Mouse (Mus musculus) midbrain, embryonic 16.5 days (tissue): ENCODE data around the gene Camk2b. TPM values are rescaled to one million over a fixed set of nuclear protein-coding genes. Genes with fewer than 3 reads are reported as not detected.

Source experiments
- ATAC-seq: fragments of 200-750 bp; cut with Nextera tagmentation; 2 replicates; pipeline ENCODE4 v1.8.0; 2017; ENCODE audit warnings: moderate TSS enrichment
- H3K27ac ChIP-seq: fragments of 300-500 bp; sonication (generic); 2 replicates; pipeline ENCODE4 v1.5.1; 2014; ENCODE audit warnings: mild to moderate bottlenecking, low read length, mixed read lengths
- H3K27me3 ChIP-seq: fragments of 300-500 bp; sonication (generic); 2 replicates; pipeline ENCODE4 v1.6.1; 2014; ENCODE audit warnings: low read depth, low read length, mixed read lengths; ENCODE audit not compliant: control insufficient read depth, insufficient read depth
- H3K36me3 ChIP-seq: fragments of 300-500 bp; sonication (generic); 2 replicates; pipeline ENCODE4 v1.6.1; 2014; ENCODE audit warnings: mild to moderate bottlenecking, low read length, moderate library complexity, mixed read lengths; ENCODE audit not compliant: control insufficient read depth, insufficient read depth
- H3K4me1 ChIP-seq: fragments of 300-500 bp; sonication (generic); 2 replicates; pipeline ENCODE4 v1.6.1; 2014; ENCODE audit warnings: mild to moderate bottlenecking, low read length, mixed read lengths; ENCODE audit not compliant: control insufficient read depth, insufficient read depth
- H3K4me2 ChIP-seq: fragments of 300-500 bp; sonication (generic); 2 replicates; pipeline ENCODE4 v1.6.1; 2014; ENCODE audit warnings: mild to moderate bottlenecking, low read length, mixed read lengths
- H3K4me3 ChIP-seq: fragments of 300-500 bp; sonication (generic); 2 replicates; pipeline ENCODE4 v1.5.1; 2014; ENCODE audit warnings: low read depth, mild to moderate bottlenecking, low read length, moderate library complexity, mixed read lengths
- H3K9ac ChIP-seq: fragments of 300-500 bp; sonication (generic); 2 replicates; pipeline ENCODE4 v1.6.1; 2014; ENCODE audit warnings: low read depth, low read length, mixed read lengths
- H3K9me3 ChIP-seq: fragments of 300-500 bp; sonication (generic); replicated peaks from 2 replicates; pipeline ENCODE4 v1.6.1; 2014; ENCODE audit warnings: mild to moderate bottlenecking, low read length, mixed read lengths; ENCODE audit not compliant: control insufficient read depth, poor library complexity, severe bottlenecking
- WGBS: fragments of 180-500 bp; shearing (Covaris S2); extraction: QIAGEN DNeasy Blood & Tissue Kit; methylation state at CpG from one replicate; pipeline ENCODE4 v1.1.7; 2014; 5-methylcytosine and 5-hydroxymethylcytosine counted together
- polyA plus RNA-seq: library from polyadenylated mRNA; unstranded; fragments of >200 nt; fragmentation: Nextera tagmentation; extraction: Ambion mirVana; gene quantifications from 2 replicates; pipeline ENCODE4 v1.2.1, GENCODE M21; 2015

The Camk2b gene
- polyA plus RNA-seq, 1 experiment from 2014 or later, result 163 TPM

DNA sequence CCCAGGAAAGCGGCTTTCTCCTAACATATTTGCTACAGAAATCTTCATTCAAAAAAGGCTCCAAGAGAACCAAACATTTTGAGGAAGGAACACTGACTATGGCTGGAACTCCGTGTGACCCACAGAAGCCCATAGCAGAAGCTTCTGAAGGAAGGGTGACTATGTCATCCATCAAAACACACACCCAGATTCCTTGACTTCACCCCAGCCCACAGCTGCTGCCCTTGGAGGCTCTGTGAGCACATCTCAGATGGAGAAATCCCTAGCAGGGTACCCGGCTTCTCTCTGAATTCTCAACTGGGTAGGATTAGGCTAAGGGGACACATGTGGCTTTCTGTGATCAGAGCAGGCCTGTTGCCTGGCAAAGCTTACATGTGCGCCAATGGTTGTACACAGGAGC is 29.7 kb downstream of the Camk2b start:
- H3K9me3 ChIP-seq, result no peaks in the 10 kb centered on the region; the same call in 1 of the 2 replicates
- no peak overlapping the region for H3K27ac ChIP-seq
- no peak overlapping the region for H3K9ac ChIP-seq
- no peaks in the 10 kb centered on the region for H3K36me3 ChIP-seq
- WGBS, result 90% methylated on average over 4 of the region's 4 CpGs
- ATAC-seq, result no peak
- H3K4me1 ChIP-seq, result no peaks in the 10 kb centered on the region; the same call in 1 of the 2 replicates
- no peak overlapping the region for H3K4me3 ChIP-seq
- H3K27me3 ChIP-seq, result no peaks in the 10 kb centered on the region
- H3K4me2 ChIP-seq, result no peak overlapping the region

DNA sequence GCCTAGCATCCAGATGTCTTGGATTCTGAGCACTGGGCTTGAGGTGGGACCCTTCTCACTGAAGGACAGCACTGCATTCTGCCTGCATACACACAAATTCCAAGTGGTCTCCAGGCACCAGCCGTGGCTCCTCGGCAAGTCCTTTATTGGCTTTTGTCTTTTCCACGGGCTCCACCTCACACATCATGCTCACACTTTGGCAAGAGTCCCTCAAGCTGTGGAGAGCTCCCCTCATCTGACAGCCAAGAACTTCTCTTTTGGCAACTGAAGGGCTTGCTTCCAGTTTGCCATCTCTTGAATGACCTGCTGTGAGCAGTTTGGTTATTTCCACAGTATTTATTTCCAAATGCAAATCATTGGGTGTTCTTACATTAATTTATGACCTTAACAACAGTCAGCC is 30.6 kb downstream of the Camk2b start:
- Histone ChIP-seq H3K4me1 (no peaks in the 10 kb centered on the region; the same call in 1 of the 2 replicates), H3K4me3 (no peak overlapping the region), H3K27ac (no peak overlapping the region), H3K9ac (no peak overlapping the region), H3K36me3 (no peaks in the 10 kb centered on the region), H3K9me3 (no peaks in the 10 kb centered on the region), H3K27me3 (no peaks in the 10 kb centered on the region), H3K4me2 (no peak overlapping the region)
- ATAC-seq, result no peak
- 80% methylated on average over 3 of the region's 3 CpGs for WGBS

DNA sequence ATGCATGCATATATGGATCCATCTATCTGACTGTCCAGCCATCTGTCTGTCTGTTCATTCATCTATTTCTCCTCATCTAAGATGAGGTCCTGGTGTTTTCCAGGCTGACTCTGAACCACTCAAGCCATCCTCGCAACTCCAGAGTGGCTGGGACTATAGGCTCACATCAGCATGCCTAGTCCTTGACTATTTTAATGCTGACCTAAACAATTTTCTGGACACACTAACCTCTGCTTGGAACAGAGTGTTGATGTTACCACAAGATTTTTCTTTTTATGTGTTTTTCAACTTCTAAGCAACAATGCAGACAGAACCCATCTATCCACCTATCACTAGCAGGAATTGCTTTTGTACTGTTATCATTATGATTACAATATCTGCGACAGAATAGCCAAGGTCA is 31.4 kb downstream of the Camk2b start:
- Histone ChIP-seq H3K9ac (no peak overlapping the region), H3K36me3 (no peaks in the 10 kb centered on the region), H3K4me1 (no peaks in the 10 kb centered on the region; the same call in 1 of the 2 replicates), H3K27me3 (no peaks in the 10 kb centered on the region), H3K27ac (no peak overlapping the region), H3K9me3 (no peaks in the 10 kb centered on the region), H3K4me2 (no peak overlapping the region), H3K4me3 (no peak overlapping the region)
- 89% methylated on average over 2 of the region's 2 CpGs for WGBS
- no peak for ATAC-seq

DNA sequence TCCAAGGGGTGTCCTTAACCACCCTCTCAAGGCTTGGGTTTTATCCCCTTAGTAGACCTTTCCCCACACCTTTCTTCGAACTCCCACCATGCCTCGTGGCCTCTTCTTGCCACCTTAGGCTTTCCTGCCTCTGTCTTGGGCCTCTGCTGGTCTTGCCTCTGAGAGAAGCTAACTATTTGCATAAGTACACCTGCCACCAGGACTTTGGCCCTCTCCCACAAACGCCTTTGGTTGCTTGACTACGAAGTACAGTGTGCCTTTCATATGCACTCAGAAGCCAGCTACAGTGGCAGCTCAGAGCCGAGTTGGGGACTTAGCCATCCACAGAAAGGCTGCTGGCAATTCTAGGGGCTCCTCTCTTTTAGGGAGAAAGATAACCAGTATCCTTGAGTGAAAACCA is 32.4 kb downstream of the Camk2b start:
- Histone ChIP-seq H3K4me1 (no peaks in the 10 kb centered on the region), H3K36me3 (no peaks in the 10 kb centered on the region), H3K27ac (no peak overlapping the region), H3K4me3 (no peak overlapping the region), H3K4me2 (no peak overlapping the region), H3K9me3 (no peaks in the 10 kb centered on the region), H3K9ac (no peak overlapping the region), H3K27me3 (no peaks in the 10 kb centered on the region)
- ATAC-seq, result no peak
- 95% methylated on average over 5 of the region's 5 CpGs for WGBS

DNA sequence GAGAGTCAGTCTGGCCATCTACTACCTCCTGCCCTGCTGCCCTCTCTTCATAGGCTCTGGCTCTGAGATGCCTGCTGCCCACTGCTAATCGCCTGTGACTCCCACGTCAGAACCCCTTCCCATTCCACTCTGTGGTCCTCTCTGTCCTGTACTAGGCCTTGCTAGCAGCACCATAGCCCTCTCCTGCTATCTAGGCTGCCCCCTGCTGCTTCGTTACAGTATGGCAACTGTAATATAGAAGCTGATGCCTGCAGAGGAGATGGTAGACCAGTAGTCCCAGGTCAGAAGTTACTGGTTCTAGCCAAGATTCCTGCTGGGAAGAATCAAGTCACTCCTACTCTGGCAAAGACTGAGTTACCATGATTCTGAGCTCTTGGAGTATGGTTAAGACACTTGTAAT is 33.0 kb downstream of the Camk2b start:
- Histone ChIP-seq H3K4me2 (no peak overlapping the region), H3K36me3 (no peaks in the 10 kb centered on the region)
- WGBS, result 67% methylated on average over 3 of the region's 3 CpGs

DNA sequence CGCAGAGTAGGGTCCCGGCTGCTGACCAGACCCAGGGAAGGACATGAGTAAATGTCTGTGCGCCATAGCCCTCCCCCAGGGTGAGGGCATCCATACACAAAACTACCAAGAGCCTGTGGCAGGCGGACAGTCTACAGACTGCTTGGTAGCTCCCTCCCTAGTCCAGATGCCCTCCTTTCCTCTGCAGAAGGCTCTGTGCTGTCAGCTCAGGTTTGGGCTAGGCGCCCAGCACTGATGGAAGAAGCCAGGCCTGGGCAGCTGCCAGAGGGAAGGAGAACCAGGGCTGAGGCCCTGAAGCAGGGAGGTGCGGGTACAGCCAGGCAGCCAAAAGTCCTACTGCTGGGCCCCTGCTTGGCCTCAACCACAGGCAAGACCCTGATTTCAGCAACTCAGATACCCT is 35.5 kb downstream of the Camk2b start:
- H3K9ac ChIP-seq, result no peak overlapping the region
- no peaks in the 10 kb centered on the region for H3K27me3 ChIP-seq
- 0 out of 2 replicates have a peak overlapping the region, but pooled peaks have one; percentile 15 for H3K27ac ChIP-seq
- H3K4me3 ChIP-seq, result no peak overlapping the region
- H3K9me3 ChIP-seq, result no peaks in the 10 kb centered on the region
- H3K36me3 ChIP-seq, result peaks cover 2% of the 10 kb centered on the region
- H3K4me2 ChIP-seq, result no peak overlapping the region
- 85% methylated on average over 6 of the region's 6 CpGs for WGBS
- ATAC-seq, result peak; percentile 57
- no peaks in the 10 kb centered on the region for H3K4me1 ChIP-seq

More for the DNA sequence above, 33.0 kb downstream of the Camk2b start:
- no peak overlapping the region for H3K9ac ChIP-seq
- H3K27me3 ChIP-seq, result no peaks in the 10 kb centered on the region
- no peak overlapping the region for H3K4me3 ChIP-seq
- H3K9me3 ChIP-seq, result no peaks in the 10 kb centered on the region
- no peak overlapping the region for H3K27ac ChIP-seq
- no peaks in the 10 kb centered on the region for H3K4me1 ChIP-seq
- ATAC-seq, result no peak

DNA sequence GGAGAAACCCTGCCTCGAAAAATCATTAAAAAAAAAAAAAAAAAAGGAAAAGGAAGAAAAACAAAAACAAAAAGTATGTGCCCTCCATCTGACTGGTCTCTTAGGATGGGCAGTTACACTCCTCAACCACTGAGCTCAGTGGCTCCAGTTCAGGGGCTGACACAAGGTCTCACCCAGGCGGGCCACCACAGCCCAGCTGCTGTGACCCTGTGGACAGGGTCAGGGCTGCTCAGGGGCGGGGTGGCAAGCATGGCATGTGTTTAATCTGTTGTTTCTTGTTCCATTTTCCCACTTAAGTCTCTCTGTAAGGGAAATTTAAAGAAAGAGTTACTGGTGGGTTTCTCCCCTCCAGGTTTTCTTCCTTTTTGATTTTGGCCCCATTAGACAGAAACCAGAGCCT is 36.4 kb downstream of the Camk2b start:
- ATAC-seq, result no peak
- WGBS, result 83% methylated on average over 3 of the region's 3 CpGs
- H3K27ac ChIP-seq, result no peak overlapping the region
- no peak overlapping the region for H3K4me3 ChIP-seq
- peaks cover 2% of the 10 kb centered on the region for H3K36me3 ChIP-seq
- no peaks in the 10 kb centered on the region for H3K27me3 ChIP-seq
- no peak overlapping the region for H3K9ac ChIP-seq
- H3K4me2 ChIP-seq, result no peak overlapping the region
- H3K9me3 ChIP-seq, result no peaks in the 10 kb centered on the region
- no peaks in the 10 kb centered on the region for H3K4me1 ChIP-seq

DNA sequence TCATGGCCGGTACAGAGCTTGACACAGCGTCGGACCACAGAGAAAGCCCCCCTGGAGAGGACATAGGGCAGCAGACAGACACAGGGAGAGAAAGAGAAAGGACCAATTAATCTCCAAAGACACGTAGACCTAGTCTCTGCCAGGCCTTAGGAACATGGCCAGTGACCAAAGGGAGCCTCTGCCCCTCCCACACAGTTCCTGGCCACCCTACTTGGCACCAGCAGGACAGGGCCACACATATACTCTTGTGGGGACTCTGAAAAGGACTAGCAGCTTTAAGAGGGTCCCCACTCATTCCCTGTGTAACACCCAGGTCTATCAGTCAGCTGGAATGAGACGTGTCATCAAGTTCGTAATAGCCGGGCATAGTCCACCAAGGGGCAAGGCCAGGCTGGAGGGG is 37.3 kb downstream of the Camk2b start:
- Histone ChIP-seq H3K9ac (no peak overlapping the region), H3K4me1 (no peaks in the 10 kb centered on the region), H3K27ac (no peak overlapping the region), H3K4me2 (no peak overlapping the region), H3K36me3 (peaks cover 2% of the 10 kb centered on the region), H3K9me3 (no peaks in the 10 kb centered on the region), H3K27me3 (no peaks in the 10 kb centered on the region), H3K4me3 (no peak overlapping the region)
- WGBS, result 75% methylated on average over 7 of the region's 7 CpGs
- ATAC-seq, result no peak

DNA sequence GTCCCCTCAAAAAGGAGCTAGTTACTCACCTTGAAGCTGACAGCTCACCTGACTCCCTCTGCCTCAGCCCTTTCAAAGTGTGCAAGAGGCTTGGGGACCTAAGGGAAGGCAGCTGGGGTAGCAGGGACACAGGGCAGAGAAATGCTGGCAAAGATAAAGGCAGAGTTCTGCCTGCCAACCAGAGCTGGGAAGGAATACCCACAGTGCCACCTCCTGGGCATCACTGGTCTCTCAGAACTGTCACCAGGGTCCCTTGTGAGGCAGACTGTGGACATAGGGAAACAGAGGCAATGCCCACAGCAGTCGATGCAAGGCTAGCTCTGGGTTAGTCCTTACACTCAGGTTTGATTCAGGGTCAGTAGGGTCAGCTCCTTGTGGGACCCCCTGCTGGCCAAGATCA is 39.8 kb downstream of the Camk2b start:
- Histone ChIP-seq H3K9ac (no peak overlapping the region), H3K4me1 (no peaks in the 10 kb centered on the region), H3K27me3 (no peaks in the 10 kb centered on the region), H3K9me3 (no peaks in the 10 kb centered on the region), H3K27ac (no peak overlapping the region), H3K4me3 (no peak overlapping the region), H3K36me3 (peaks cover 4% of the 10 kb centered on the region), H3K4me2 (no peak overlapping the region)
- ATAC-seq, result no peak
- 100% methylated on average over 1 of the region's 1 CpGs for WGBS
